Mouse (Mus musculus): Measurements from ENCODE around the gene Rad51. TPM values are rescaled to one million over a fixed set of nuclear protein-coding genes. Genes with fewer than 3 reads are reported as not detected.
A peak's percentile ranks its signal among the peaks of the same experiment; 100 is the strongest.

Gene Rad51
- polyA plus RNA-seq, 1 experiment = 8.7 TPM

DNA sequence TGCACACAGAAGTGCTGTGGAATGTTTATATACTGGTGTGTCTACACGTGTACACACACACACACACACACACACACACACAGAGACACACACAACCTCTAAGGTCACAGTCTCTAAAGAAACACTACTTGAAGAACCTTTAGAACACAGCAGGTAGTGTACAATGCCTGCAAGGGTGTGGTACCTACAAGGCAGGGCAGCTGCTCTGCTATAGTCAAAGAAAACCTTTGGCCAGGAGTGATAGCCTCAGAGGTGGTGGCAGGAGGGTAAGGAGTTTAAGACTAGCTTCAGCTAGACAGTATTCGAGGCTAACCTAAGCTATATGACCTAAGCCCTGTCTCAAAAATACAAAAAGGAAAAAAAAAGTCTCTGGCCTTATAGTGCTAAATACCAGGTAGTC, 42.1 kb downstream of the Rad51 start:
- H3ac ChIP-seq (ENCODE audit: control insufficient read depth, insufficient read length) = no peak overlapping the region
- H3K79me2 ChIP-seq (ENCODE audit: control insufficient read depth, insufficient read depth) = peaks cover 15% of the 10 kb centered on the region
- no peak overlapping the region for H3K4me3 ChIP-seq
- no peak overlapping the region for H3K4me2 ChIP-seq (ENCODE audit: low read depth)
- no peaks in the 10 kb centered on the region for H3K27me3 ChIP-seq (ENCODE audit: control insufficient read depth, insufficient read depth, insufficient read length)
- no peak for TF ChIP-seq REST (IDR thresholded peaks at IDR 0.05; ENCODE audit: insufficient read depth, insufficient read length)
- no peak for TF ChIP-seq MYOG (IDR thresholded peaks at IDR 0.05; ENCODE audit: control insufficient read depth in 1 of 3, insufficient read depth in 1 of 3, insufficient read length in 2 of 3, low read depth in 2 of 3)
- no peak for TF ChIP-seq MYOD1 (IDR thresholded peaks at IDR 0.05; ENCODE audit: control insufficient read depth in 1 of 3, insufficient read length in 2 of 3, low read depth in 2 of 3)
- no peak for TF ChIP-seq POLR2AphosphoS2 (IDR thresholded peaks at IDR 0.05; ENCODE audit: insufficient read length, low read depth)
- TF ChIP-seq MAX (IDR thresholded peaks at IDR 0.05; ENCODE audit: low read depth) = no peak
- H3K36me3 ChIP-seq (ENCODE audit: control insufficient read depth, insufficient read depth) = peaks cover 21% of the 10 kb centered on the region

DNA sequence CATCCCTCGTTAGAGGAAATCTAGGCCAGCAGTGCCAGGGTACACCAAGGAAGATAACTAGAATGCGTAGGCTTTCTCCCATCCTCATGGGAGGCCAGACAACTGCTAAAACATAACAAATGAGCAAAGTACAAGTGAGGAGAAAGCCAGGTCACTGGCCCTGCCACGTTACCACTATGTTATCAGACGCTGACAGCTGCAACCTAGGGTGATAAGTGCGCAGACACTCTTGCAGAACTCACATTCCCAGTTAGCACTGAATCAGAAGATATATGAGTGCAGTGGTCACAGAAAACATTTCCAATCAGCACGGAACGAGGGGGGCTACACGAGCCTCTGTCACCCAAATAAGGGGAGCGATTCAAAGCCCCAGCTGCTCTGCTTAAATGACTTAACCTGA, 42.8 kb downstream of the Rad51 start:
- Histone ChIP-seq H3K4me2 (ENCODE audit: low read depth) (peak overlapping the region; percentile 81), H3K27me3 (ENCODE audit: control insufficient read depth, insufficient read depth, insufficient read length) (no peaks in the 10 kb centered on the region), H3K36me3 (ENCODE audit: control insufficient read depth, insufficient read depth) (peaks cover 21% of the 10 kb centered on the region), H3ac (ENCODE audit: control insufficient read depth, insufficient read length) (no peak overlapping the region), H3K79me2 (ENCODE audit: control insufficient read depth, insufficient read depth) (peaks cover 15% of the 10 kb centered on the region), H3K4me3 (peak overlapping the region; percentile 68)
- TF ChIP-seq MAX (IDR thresholded peaks at IDR 0.05; ENCODE audit: low read depth) = no peak
- no peak for TF ChIP-seq USF1 (IDR thresholded peaks at IDR 0.05; ENCODE audit: low read depth)
- no peak for TF ChIP-seq TCF12 (IDR thresholded peaks at IDR 0.05; ENCODE audit: insufficient read depth, poor library complexity, severe bottlenecking)
- no peak for TF ChIP-seq MYOG (IDR thresholded peaks at IDR 0.05; ENCODE audit: control insufficient read depth in 1 of 3, insufficient read depth in 1 of 3, insufficient read length in 2 of 3, low read depth in 2 of 3)
- no peak for TF ChIP-seq SRF (IDR thresholded peaks at IDR 0.05; ENCODE audit: control insufficient read depth, insufficient read length, low read depth)
- no peak for TF ChIP-seq CEBPB (IDR thresholded peaks at IDR 0.05; ENCODE audit: insufficient read depth, poor library complexity, severe bottlenecking)
- TF ChIP-seq POLR2A (IDR thresholded peaks at IDR 0.05; ENCODE audit: insufficient read length, low read depth) = no peak
- peak in 1 of 3 experiments; percentile 17 for TF ChIP-seq MYOD1 (IDR thresholded peaks at IDR 0.05; ENCODE audit: control insufficient read depth in 1 of 3, insufficient read length in 2 of 3, low read depth in 2 of 3)

DNA sequence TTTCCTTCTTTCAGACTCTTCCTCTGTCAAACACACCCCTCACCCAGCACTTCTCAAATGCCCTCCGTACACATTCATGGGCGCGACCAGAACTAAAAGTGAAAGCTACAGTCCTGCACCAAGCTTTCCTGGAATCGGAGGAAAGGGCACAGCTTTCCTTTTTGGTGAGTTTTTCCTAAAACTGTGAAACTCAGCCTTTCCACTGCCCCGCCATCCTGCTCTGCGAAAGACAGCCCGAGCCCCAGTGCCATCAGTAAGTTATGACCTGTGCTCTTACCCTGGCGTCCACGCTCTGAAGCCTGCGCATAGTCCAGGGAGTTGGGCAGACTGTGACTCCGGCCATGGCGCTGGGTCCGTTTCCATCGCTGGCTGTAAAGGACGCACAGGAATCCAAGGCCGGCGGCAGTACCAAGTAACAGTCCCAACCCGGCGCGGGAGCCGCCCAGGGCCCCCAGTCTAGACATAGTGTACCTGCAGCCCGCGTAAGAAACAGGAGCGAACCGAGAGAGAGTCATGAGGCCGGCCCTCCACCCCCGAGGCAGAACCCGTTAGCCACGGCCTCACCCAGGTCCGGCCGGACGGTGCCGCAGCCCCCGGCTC, 43.6 kb downstream of the Rad51 start:
- H3K79me2 ChIP-seq (ENCODE audit: control insufficient read depth, insufficient read depth) = peaks cover 15% of the 10 kb centered on the region
- no peak for TF ChIP-seq E2F4 (IDR thresholded peaks at IDR 0.05; ENCODE audit: insufficient read depth)
- H3K4me2 ChIP-seq (ENCODE audit: low read depth) = peak overlapping the region; percentile 81
- H3ac ChIP-seq (ENCODE audit: control insufficient read depth, insufficient read length) = peak overlapping the region; percentile 21
- peak overlapping the region; percentile 68 for H3K4me3 ChIP-seq
- no peaks in the 10 kb centered on the region for H3K27me3 ChIP-seq (ENCODE audit: control insufficient read depth, insufficient read depth, insufficient read length)
- peaks cover 15% of the 10 kb centered on the region for H3K36me3 ChIP-seq (ENCODE audit: control insufficient read depth, insufficient read depth)

DNA sequence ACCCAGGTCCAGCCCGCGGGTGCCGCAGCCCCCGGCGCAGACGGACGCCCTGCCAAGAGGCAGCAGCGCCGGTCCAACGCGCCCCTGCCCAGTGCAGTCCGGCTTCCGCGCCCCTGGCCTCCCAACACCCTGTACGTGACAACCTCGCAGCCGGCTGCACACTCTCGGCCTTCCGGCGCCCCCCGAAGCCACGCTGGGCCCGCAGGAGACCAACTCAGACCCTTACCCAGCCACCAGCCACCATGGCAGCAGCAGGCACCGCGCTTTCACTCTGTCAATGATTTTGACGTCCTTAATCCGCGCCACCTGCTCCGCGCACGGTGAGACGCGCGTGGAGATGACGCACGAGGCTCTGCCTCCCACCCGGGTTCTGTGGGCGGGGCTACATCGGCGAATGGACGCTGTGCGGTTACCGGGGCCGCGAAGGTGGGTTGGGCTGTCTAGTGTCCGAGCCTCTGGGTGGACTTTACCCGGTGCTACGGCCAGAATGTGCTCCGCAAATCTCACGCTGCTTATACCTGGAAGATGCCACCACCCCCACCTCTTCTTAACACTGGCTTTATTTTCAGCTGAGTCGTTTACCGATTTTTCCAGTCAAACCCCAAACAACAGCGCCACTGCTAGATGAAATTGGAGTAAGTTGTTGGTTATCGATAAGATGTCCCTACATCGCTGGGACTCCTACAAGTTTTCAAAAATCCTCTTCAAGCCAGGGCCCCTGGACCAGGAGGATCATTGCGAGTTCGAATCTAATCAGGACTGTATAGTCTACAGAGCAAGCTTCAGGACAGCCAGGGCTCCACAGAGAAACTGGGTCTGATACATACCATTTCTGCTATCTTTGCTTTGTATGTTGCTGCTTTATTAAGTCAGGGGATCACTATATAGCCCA, 44.3 kb downstream of the Rad51 start, which contains the start of gene Rmdn3:
Rmdn3 (minus strand) TSS at position 354 of the 892 bp plus-strand sequence.
- TF ChIP-seq REST (IDR thresholded peaks at IDR 0.05; ENCODE audit: insufficient read depth, insufficient read length) = no peak
- peak in 2 of 3 experiments; percentile 27 to 60 for TF ChIP-seq MYOD1 (IDR thresholded peaks at IDR 0.05; ENCODE audit: control insufficient read depth in 1 of 3, insufficient read length in 2 of 3, low read depth in 2 of 3)
- peak; percentile 18 for TF ChIP-seq USF1 (IDR thresholded peaks at IDR 0.05; ENCODE audit: low read depth)
- peak; percentile 80 for TF ChIP-seq POLR2A (IDR thresholded peaks at IDR 0.05; ENCODE audit: insufficient read length, low read depth)
- TF ChIP-seq TCF3 (IDR thresholded peaks at IDR 0.05; ENCODE audit: insufficient read length, low read depth) = no peak
- peak; percentile 10 for TF ChIP-seq E2F4 (IDR thresholded peaks at IDR 0.05; ENCODE audit: insufficient read depth)
- TF ChIP-seq SRF (IDR thresholded peaks at IDR 0.05; ENCODE audit: control insufficient read depth, insufficient read length, low read depth) = peak; percentile 83
- TF ChIP-seq CEBPB (IDR thresholded peaks at IDR 0.05; ENCODE audit: insufficient read depth, poor library complexity, severe bottlenecking) = no peak
- no peak for TF ChIP-seq TCF12 (IDR thresholded peaks at IDR 0.05; ENCODE audit: insufficient read depth, poor library complexity, severe bottlenecking)
- peak in 1 of 3 experiments; percentile 64 for TF ChIP-seq MYOG (IDR thresholded peaks at IDR 0.05; ENCODE audit: control insufficient read depth in 1 of 3, insufficient read depth in 1 of 3, insufficient read length in 2 of 3, low read depth in 2 of 3)
- TF ChIP-seq POLR2AphosphoS2 (IDR thresholded peaks at IDR 0.05; ENCODE audit: insufficient read length, low read depth) = peak; percentile 74
- TF ChIP-seq MAX (IDR thresholded peaks at IDR 0.05; ENCODE audit: low read depth) = peak; percentile 72
- peaks cover 15% of the 10 kb centered on the region for H3K79me2 ChIP-seq (ENCODE audit: control insufficient read depth, insufficient read depth)
- peak within 1 kb of the TSS; percentile 68 for H3K4me3 ChIP-seq

GRCm38 (mm10) chr2:119157836-119158235, 45.2 kb downstream of the Rad51 start:
- Histone ChIP-seq H3K4me3 (peak overlapping the region; percentile 68), H3K27me3 (ENCODE audit: control insufficient read depth, insufficient read depth, insufficient read length) (no peaks in the 10 kb centered on the region), H3ac (ENCODE audit: control insufficient read depth, insufficient read length) (no peak overlapping the region), H3K79me2 (ENCODE audit: control insufficient read depth, insufficient read depth) (peaks cover 15% of the 10 kb centered on the region), H3K4me2 (ENCODE audit: low read depth) (peak overlapping the region; percentile 87), H3K36me3 (ENCODE audit: control insufficient read depth, insufficient read depth) (peaks cover 8% of the 10 kb centered on the region)
- TF ChIP-seq TCF12 (IDR thresholded peaks at IDR 0.05; ENCODE audit: insufficient read depth, poor library complexity, severe bottlenecking) = no peak
- no peak for TF ChIP-seq REST (IDR thresholded peaks at IDR 0.05; ENCODE audit: insufficient read depth, insufficient read length)
- no peak for TF ChIP-seq USF1 (IDR thresholded peaks at IDR 0.05; ENCODE audit: low read depth)
- TF ChIP-seq POLR2AphosphoS2 (IDR thresholded peaks at IDR 0.05; ENCODE audit: insufficient read length, low read depth) = no peak
- no peak for TF ChIP-seq MYOG (IDR thresholded peaks at IDR 0.05; ENCODE audit: control insufficient read depth in 1 of 3, insufficient read depth in 1 of 3, insufficient read length in 2 of 3, low read depth in 2 of 3)
- TF ChIP-seq MYOD1 (IDR thresholded peaks at IDR 0.05; ENCODE audit: control insufficient read depth in 1 of 3, insufficient read length in 2 of 3, low read depth in 2 of 3) = no peak
- no peak for TF ChIP-seq E2F4 (IDR thresholded peaks at IDR 0.05; ENCODE audit: insufficient read depth)
- no peak for TF ChIP-seq CEBPB (IDR thresholded peaks at IDR 0.05; ENCODE audit: insufficient read depth, poor library complexity, severe bottlenecking)
- TF ChIP-seq TCF3 (IDR thresholded peaks at IDR 0.05; ENCODE audit: insufficient read length, low read depth) = no peak
- TF ChIP-seq MAX (IDR thresholded peaks at IDR 0.05; ENCODE audit: low read depth) = no peak
- TF ChIP-seq SRF (IDR thresholded peaks at IDR 0.05; ENCODE audit: control insufficient read depth, insufficient read length, low read depth) = no peak
- no peak for TF ChIP-seq POLR2A (IDR thresholded peaks at IDR 0.05; ENCODE audit: insufficient read length, low read depth)

More for the DNA sequence above, 44.3 kb downstream of the Rad51 start, which contains the start of gene Rmdn3:
- Histone ChIP-seq H3ac (ENCODE audit: control insufficient read depth, insufficient read length) (peak within 1 kb of the TSS; percentile 21), H3K27me3 (ENCODE audit: control insufficient read depth, insufficient read depth, insufficient read length) (no peaks in the 10 kb centered on the region), H3K36me3 (ENCODE audit: control insufficient read depth, insufficient read depth) (peaks cover 8% of the 10 kb centered on the region), H3K4me2 (ENCODE audit: low read depth) (peak within 1 kb of the TSS; percentile 87)
